Mouse (Mus musculus): ENCODE measurements around the gene Alpk3. TPM values are rescaled to one million over a fixed set of nuclear protein-coding genes. Genes with fewer than 3 reads are reported as not detected.
"Not testable (repeated sequence)": the region's sequence is repeated elsewhere in the genome, so short reads cannot be mapped to it uniquely, and the experiment has no call there.

Alpk3 gene
- polyA plus RNA-seq, 1 experiment from 2014 or later, result 0.07 TPM

- Histone ChIP-seq H3K4me1 (replicated peaks) (peaks cover 29% of the 10 kb centered on the region), H3K27ac (no peak overlapping the region), H3K4me3 (no peak overlapping the region), H3K9me3 (no peaks in the 10 kb centered on the region), H3K27me3 (ENCODE audit: insufficient read depth, poor library complexity, severe bottlenecking) (no peaks in the 10 kb centered on the region), H3K36me3 (no peaks in the 10 kb centered on the region)
- WGBS, result 88% methylated on average over 5 of the region's 5 CpGs
- DNase-seq (ENCODE audit: low spot score), result no peak
These were observed 79.9 kb downstream of the Alpk3 start for GRCm38 (mm10) chr7:81137292-81137691.

GRCm38 (mm10) chr7:81139100-81139499 lies 81.7 kb downstream of the Alpk3 start:
- WGBS, result 93% methylated on average over 7 of the region's 7 CpGs
- Histone ChIP-seq H3K4me3 (no peak overlapping the region), H3K27me3 (ENCODE audit: insufficient read depth, poor library complexity, severe bottlenecking) (no peaks in the 10 kb centered on the region), H3K27ac (no peak overlapping the region), H3K9me3 (no peaks in the 10 kb centered on the region), H3K4me1 (replicated peaks) (peaks cover 18% of the 10 kb centered on the region), H3K36me3 (no peaks in the 10 kb centered on the region)
- DNase-seq (ENCODE audit: low spot score), result no peak

GRCm38 (mm10) chr7:81139671-81140404 lies 82.4 kb downstream of the Alpk3 start:
- Histone ChIP-seq H3K27me3 (ENCODE audit: insufficient read depth, poor library complexity, severe bottlenecking) (no peaks in the 10 kb centered on the region), H3K4me3 (no peak overlapping the region), H3K9me3 (no peaks in the 10 kb centered on the region), H3K27ac (no peak overlapping the region), H3K4me1 (replicated peaks) (peaks cover 11% of the 10 kb centered on the region), H3K36me3 (no peaks in the 10 kb centered on the region)
- DNase-seq (ENCODE audit: low spot score), result no peak
- 92% methylated on average over 5 of the region's 5 CpGs for WGBS

- H3K27me3 ChIP-seq (ENCODE audit: insufficient read depth, poor library complexity, severe bottlenecking), result no peaks in the 10 kb centered on the region
- no peak for DNase-seq (ENCODE audit: low spot score)
- H3K4me3 ChIP-seq, result no peak overlapping the region
- H3K4me1 ChIP-seq (replicated peaks), result peaks cover 7% of the 10 kb centered on the region
- WGBS, result 64% methylated on average over 1 of the region's 1 CpGs
- H3K36me3 ChIP-seq, result no peaks in the 10 kb centered on the region
- no peaks in the 10 kb centered on the region for H3K9me3 ChIP-seq
- no peak overlapping the region for H3K27ac ChIP-seq
These were observed 84.1 kb downstream of the Alpk3 start for GRCm38 (mm10) chr7:81141541-81141940.

- DNase-seq (ENCODE audit: low spot score); H3K9me3 ChIP-seq: not testable (repeated sequence)
- WGBS, result 55% methylated on average over 4 of the region's 4 CpGs
These were observed 85.7 kb downstream of the Alpk3 start for GRCm38 (mm10) chr7:81143056-81143455.

GRCm38 (mm10) chr7:81149759-81150158 lies 92.4 kb downstream of the Alpk3 start:
- whole genome bisulfite sequencing, result 90% methylated on average over 11 of the region's 11 CpGs
- Histone ChIP-seq H3K27ac (no peak overlapping the region), H3K27me3 (ENCODE audit: insufficient read depth, poor library complexity, severe bottlenecking) (no peaks in the 10 kb centered on the region), H3K4me3 (no peak overlapping the region), H3K4me1 (replicated peaks) (no peaks in the 10 kb centered on the region), H3K36me3 (no peaks in the 10 kb centered on the region), H3K9me3 (0 out of 2 replicates have a peak, but pooled peaks cover 10% of the 10 kb centered on the region)
- no peak for DNase-seq (ENCODE audit: low spot score)

More at GRCm38 (mm10) chr7:81143056-81143455, 85.7 kb downstream of the Alpk3 start:
- H3K36me3 ChIP-seq; H3K27me3 ChIP-seq (ENCODE audit: insufficient read depth, poor library complexity, severe bottlenecking); H3K4me3 ChIP-seq; H3K27ac ChIP-seq; H3K4me1 ChIP-seq (replicated peaks): not testable (repeated sequence)

GRCm38 (mm10) chr7:81151216-81151615 lies 93.8 kb downstream of the Alpk3 start:
- no peak for DNase-seq (ENCODE audit: low spot score)
- 0 out of 2 replicates have a peak, but pooled peaks cover 10% of the 10 kb centered on the region for H3K9me3 ChIP-seq
- WGBS, result 94% methylated on average over 8 of the region's 8 CpGs

GRCm38 (mm10) chr7:81152306-81152705 lies 94.9 kb downstream of the Alpk3 start:
- no peak for DNase-seq (ENCODE audit: low spot score)
- 96% methylated on average over 10 of the region's 10 CpGs for WGBS
- H3K4me1 ChIP-seq (replicated peaks), result no peaks in the 10 kb centered on the region
- no peak overlapping the region for H3K4me3 ChIP-seq
- 0 out of 2 replicates have a peak, but pooled peaks cover 10% of the 10 kb centered on the region for H3K9me3 ChIP-seq
- no peaks in the 10 kb centered on the region for H3K36me3 ChIP-seq
- no peaks in the 10 kb centered on the region for H3K27me3 ChIP-seq (ENCODE audit: insufficient read depth, poor library complexity, severe bottlenecking)
- no peak overlapping the region for H3K27ac ChIP-seq

More at GRCm38 (mm10) chr7:81151216-81151615, 93.8 kb downstream of the Alpk3 start:
- Histone ChIP-seq H3K36me3 (no peaks in the 10 kb centered on the region), H3K27ac (no peak overlapping the region), H3K4me1 (replicated peaks) (no peaks in the 10 kb centered on the region), H3K27me3 (ENCODE audit: insufficient read depth, poor library complexity, severe bottlenecking) (no peaks in the 10 kb centered on the region), H3K4me3 (no peak overlapping the region)

GRCm38 (mm10) chr7:81152826-81153225 lies 95.4 kb downstream of the Alpk3 start:
- no peaks in the 10 kb centered on the region for H3K4me1 ChIP-seq (replicated peaks)
- DNase-seq (ENCODE audit: low spot score), result no peak
- 0 out of 2 replicates have a peak, but pooled peaks cover 10% of the 10 kb centered on the region for H3K9me3 ChIP-seq
- no peaks in the 10 kb centered on the region for H3K27me3 ChIP-seq (ENCODE audit: insufficient read depth, poor library complexity, severe bottlenecking)
- WGBS, result 84% methylated on average over 7 of the region's 7 CpGs
- no peak overlapping the region for H3K27ac ChIP-seq
- H3K4me3 ChIP-seq, result no peak overlapping the region
- no peaks in the 10 kb centered on the region for H3K36me3 ChIP-seq

GRCm38 (mm10) chr7:81153327-81153726 lies 95.9 kb downstream of the Alpk3 start:
- 83% methylated on average over 6 of the region's 6 CpGs for WGBS
- H3K36me3 ChIP-seq, result no peaks in the 10 kb centered on the region
- H3K4me1 ChIP-seq (replicated peaks), result no peaks in the 10 kb centered on the region
- no peak overlapping the region for H3K4me3 ChIP-seq
- H3K27me3 ChIP-seq (ENCODE audit: insufficient read depth, poor library complexity, severe bottlenecking), result no peaks in the 10 kb centered on the region
- H3K9me3 ChIP-seq, result 0 out of 2 replicates have a peak, but pooled peaks cover 10% of the 10 kb centered on the region
- no peak for DNase-seq (ENCODE audit: low spot score)
- no peak overlapping the region for H3K27ac ChIP-seq

- 0 out of 2 replicates have a peak, but pooled peaks cover 10% of the 10 kb centered on the region for H3K9me3 ChIP-seq
- H3K36me3 ChIP-seq; H3K27ac ChIP-seq; H3K4me1 ChIP-seq (replicated peaks); H3K4me3 ChIP-seq; DNase-seq (ENCODE audit: low spot score); H3K27me3 ChIP-seq (ENCODE audit: insufficient read depth, poor library complexity, severe bottlenecking): not testable (repeated sequence)
These were observed 96.8 kb downstream of the Alpk3 start for GRCm38 (mm10) chr7:81154244-81154643.

- DNase-seq (ENCODE audit: low spot score), result peak; percentile 78
- H3K27me3 ChIP-seq (ENCODE audit: insufficient read depth, poor library complexity, severe bottlenecking), result no peaks in the 10 kb centered on the region
- H3K27ac ChIP-seq, result 0 out of 2 replicates have a peak overlapping the region, but pooled peaks have one; percentile 31
- H3K9me3 ChIP-seq, result 0 out of 2 replicates have a peak, but pooled peaks cover 10% of the 10 kb centered on the region
- H3K36me3 ChIP-seq, result no peaks in the 10 kb centered on the region
- no peaks in the 10 kb centered on the region for H3K4me1 ChIP-seq (replicated peaks)
- no peak overlapping the region for H3K4me3 ChIP-seq
- WGBS, result 3% methylated on average over 3 of the region's 3 CpGs
These were observed 97.6 kb downstream of the Alpk3 start for GRCm38 (mm10) chr7:81154960-81155359.

Measured in hindbrain, embryonic 10.5 days (tissue).